Mouse (Mus musculus) embryonic facial prominence, embryonic 14.5 days (tissue): ENCODE data around the gene Mtmr14. TPM values are rescaled to one million over a fixed set of nuclear protein-coding genes. Genes with fewer than 3 reads are reported as not detected.
A peak's percentile ranks its signal among the peaks of the same experiment; 100 is the strongest.

Experiments used
- ATAC-seq: fragments of 200-750 bp; cut with Nextera tagmentation; 2 replicates; pipeline ENCODE4 v1.8.0; 2017; ENCODE audit warnings: low read depth, moderate number of reproducible peaks, moderate TSS enrichment
- DNase-seq: peaks from one replicate; pipeline ENCODE4 v3.0.0-alpha.2; 2015; ENCODE audit warnings: low spot score
- H3K27ac ChIP-seq: fragments of 300-500 bp; sonication (generic); replicated peaks from 2 replicates; pipeline ENCODE4 v1.5.1; 2014; ENCODE audit warnings: low read depth, mild to moderate bottlenecking, low read length, moderate library complexity
- H3K27me3 ChIP-seq: fragments of 300-500 bp; sonication (generic); replicated peaks from 2 replicates; pipeline ENCODE4 v1.6.1; 2014; ENCODE audit warnings: low read length; ENCODE audit not compliant: control insufficient read depth, insufficient read depth
- H3K36me3 ChIP-seq: fragments of 300-500 bp; sonication (generic); 2 replicates; pipeline ENCODE4 v1.6.1; 2014; ENCODE audit warnings: low read length, mixed read lengths; ENCODE audit not compliant: control insufficient read depth, insufficient read depth
- H3K4me1 ChIP-seq: fragments of 300-500 bp; sonication (generic); 2 replicates; pipeline ENCODE4 v1.6.1; 2014; ENCODE audit warnings: antibody characterized with exemption, low read length; ENCODE audit not compliant: control insufficient read depth, insufficient read depth
- H3K4me2 ChIP-seq: fragments of 300-500 bp; sonication (generic); 2 replicates; pipeline ENCODE4 v1.6.1; 2014; ENCODE audit warnings: low read depth, mild to moderate bottlenecking, low read length, moderate library complexity, mixed read lengths
- H3K4me3 ChIP-seq: fragments of 300-500 bp; sonication (generic); 2 replicates; pipeline ENCODE4 v1.5.1; 2014; ENCODE audit warnings: low read depth, mild to moderate bottlenecking, low read length
- H3K9ac ChIP-seq: fragments of 300-500 bp; sonication (generic); 2 replicates; pipeline ENCODE4 v1.6.1; 2014; ENCODE audit warnings: low read depth, mild to moderate bottlenecking, low read length, moderate library complexity, mixed read lengths
- H3K9me3 ChIP-seq: fragments of 300-500 bp; sonication (generic); 2 replicates; pipeline ENCODE4 v1.6.1; 2016; ENCODE audit warnings: low read length; ENCODE audit not compliant: control insufficient read depth
- WGBS: fragments of 180-500 bp; shearing (Covaris S2); extraction: QIAGEN DNeasy Blood & Tissue Kit; methylation state at CpG from one replicate; pipeline ENCODE4 v1.1.7; 2014; 5-methylcytosine and 5-hydroxymethylcytosine counted together
- polyA plus RNA-seq: library from polyadenylated mRNA; unstranded; fragments of >200 nt; fragmentation: Nextera tagmentation; extraction: Ambion mirVana; gene quantifications from 2 replicates; pipeline ENCODE4 v1.2.1, GENCODE M21; 2014

Mtmr14 gene
- polyA plus RNA-seq, 1 experiment from 2014 or later: 31.6 TPM

DNA sequence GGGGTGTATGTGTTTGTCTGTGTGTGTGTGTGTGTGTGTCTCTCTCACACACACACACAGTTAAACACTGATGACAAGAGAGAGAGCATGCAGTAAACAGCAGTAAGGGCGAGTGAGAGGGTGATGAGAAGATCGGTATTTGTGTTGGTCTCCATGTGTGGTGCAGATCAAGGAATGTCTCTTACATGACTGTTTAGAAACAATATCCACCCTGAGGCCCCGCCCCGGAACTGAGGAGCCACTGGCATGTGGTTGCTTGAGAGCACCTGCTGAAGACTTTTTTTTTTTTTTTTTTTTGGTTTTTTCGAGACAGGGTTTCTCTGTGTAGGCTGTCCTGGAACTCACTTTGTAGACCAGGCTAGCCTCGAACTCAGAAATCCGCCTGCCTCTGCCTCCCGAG lies 26.8 kb downstream of the Mtmr14 start:
- Histone ChIP-seq H3K27me3 (no peaks in the 10 kb centered on the region), H3K4me3 (no peak overlapping the region), H3K9ac (no peak overlapping the region), H3K27ac (no peak overlapping the region), H3K4me1 (no peaks in the 10 kb centered on the region), H3K4me2 (no peak overlapping the region), H3K36me3 (peaks cover 90% of the 10 kb centered on the region), H3K9me3 (no peaks in the 10 kb centered on the region)
- ATAC-seq (no peak), DNase-seq (no peak)
- WGBS: 93% methylated on average over 8 of the region's 8 CpGs

DNA sequence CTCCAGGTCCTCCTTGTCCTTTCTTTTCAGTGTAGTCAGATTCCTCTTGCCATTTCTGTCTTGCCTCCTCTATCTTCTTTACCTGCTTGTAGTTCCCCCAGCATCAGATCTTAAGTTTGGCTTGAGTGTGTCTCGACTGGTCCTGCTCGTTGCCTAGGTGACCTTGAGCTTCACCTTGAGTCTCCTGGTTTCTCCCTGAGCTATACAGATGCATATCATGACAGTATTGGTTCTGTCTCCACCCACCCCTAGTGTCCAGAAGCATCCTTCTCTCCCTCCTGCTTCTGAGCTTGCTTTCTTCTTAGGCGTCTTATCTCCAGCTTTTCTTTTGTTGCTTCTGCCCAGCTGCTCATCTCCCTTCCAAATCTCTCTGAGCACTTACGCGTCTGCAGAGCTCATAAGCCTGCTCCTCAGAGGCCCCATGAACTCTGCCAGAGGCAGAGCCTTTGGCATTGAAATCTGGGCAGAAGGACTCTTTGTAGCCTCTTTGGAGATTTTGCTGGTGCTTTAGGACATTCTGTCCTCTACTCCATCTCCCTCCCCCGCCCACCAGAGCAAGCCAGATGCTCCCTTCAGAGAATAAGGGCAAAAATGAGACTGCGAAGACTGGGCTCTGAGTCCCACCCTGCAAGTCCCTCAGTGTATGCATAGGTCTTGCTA lies 29.5 kb downstream of the Mtmr14 start:
- H3K4me1 ChIP-seq: no peaks in the 10 kb centered on the region
- no peaks in the 10 kb centered on the region for H3K9me3 ChIP-seq
- no peak for ATAC-seq
- H3K27me3 ChIP-seq: no peaks in the 10 kb centered on the region
- WGBS: 88% methylated on average over 7 of the region's 7 CpGs
- no peak for DNase-seq
- no peak overlapping the region for H3K4me2 ChIP-seq
- H3K36me3 ChIP-seq: peaks cover 94% of the 10 kb centered on the region
- no peak overlapping the region for H3K9ac ChIP-seq
- no peak overlapping the region for H3K4me3 ChIP-seq
- no peak overlapping the region for H3K27ac ChIP-seq

- H3K4me2 ChIP-seq: no peak overlapping the region
- H3K36me3 ChIP-seq: peaks cover 96% of the 10 kb centered on the region
- H3K4me3 ChIP-seq: no peak overlapping the region
- H3K27me3 ChIP-seq: no peaks in the 10 kb centered on the region
- 0 out of 2 replicates have a peak, but pooled peaks have one; percentile 53 for ATAC-seq
- no peak overlapping the region; the same call in 1 of the 2 replicates for H3K27ac ChIP-seq
- WGBS: 89% methylated on average over 1 of the region's 1 CpGs
- H3K4me1 ChIP-seq: no peaks in the 10 kb centered on the region
- no peaks in the 10 kb centered on the region for H3K9me3 ChIP-seq
- peak; percentile 5 for DNase-seq
- no peak overlapping the region for H3K9ac ChIP-seq
Observed at GRCm38 (mm10) chr6:113267988-113268387, 30.3 kb downstream of the Mtmr14 start.

GRCm38 (mm10) chr6:113272365-113272764 lies 34.7 kb downstream of the Mtmr14 start:
- DNase-seq: no peak
- no peak for ATAC-seq
- no peak overlapping the region for H3K9ac ChIP-seq
- H3K27ac ChIP-seq: no peak overlapping the region
- no peak overlapping the region for H3K4me2 ChIP-seq
- WGBS: 83% methylated on average over 3 of the region's 3 CpGs
- no peaks in the 10 kb centered on the region for H3K27me3 ChIP-seq
- H3K36me3 ChIP-seq: peaks cover 94% of the 10 kb centered on the region
- no peak overlapping the region for H3K4me3 ChIP-seq
- no peaks in the 10 kb centered on the region for H3K9me3 ChIP-seq
- no peaks in the 10 kb centered on the region for H3K4me1 ChIP-seq

- H3K27ac ChIP-seq: no peak overlapping the region
- H3K4me1 ChIP-seq: no peaks in the 10 kb centered on the region
- no peaks in the 10 kb centered on the region for H3K9me3 ChIP-seq
- 71% methylated on average over 4 of the region's 4 CpGs for WGBS
- no peak for ATAC-seq
- H3K4me3 ChIP-seq: no peak overlapping the region
- peaks cover 64% of the 10 kb centered on the region for H3K36me3 ChIP-seq
- no peak overlapping the region for H3K9ac ChIP-seq
- no peak for DNase-seq
- H3K27me3 ChIP-seq: no peaks in the 10 kb centered on the region
- no peak overlapping the region for H3K4me2 ChIP-seq
Observed at GRCm38 (mm10) chr6:113276846-113277245, 39.2 kb downstream of the Mtmr14 start.

- WGBS: 69% methylated on average over 6 of the region's 6 CpGs
- no peak for ATAC-seq
Observed at GRCm38 (mm10) chr6:113281676-113282075, 44.0 kb downstream of the Mtmr14 start.

DNA sequence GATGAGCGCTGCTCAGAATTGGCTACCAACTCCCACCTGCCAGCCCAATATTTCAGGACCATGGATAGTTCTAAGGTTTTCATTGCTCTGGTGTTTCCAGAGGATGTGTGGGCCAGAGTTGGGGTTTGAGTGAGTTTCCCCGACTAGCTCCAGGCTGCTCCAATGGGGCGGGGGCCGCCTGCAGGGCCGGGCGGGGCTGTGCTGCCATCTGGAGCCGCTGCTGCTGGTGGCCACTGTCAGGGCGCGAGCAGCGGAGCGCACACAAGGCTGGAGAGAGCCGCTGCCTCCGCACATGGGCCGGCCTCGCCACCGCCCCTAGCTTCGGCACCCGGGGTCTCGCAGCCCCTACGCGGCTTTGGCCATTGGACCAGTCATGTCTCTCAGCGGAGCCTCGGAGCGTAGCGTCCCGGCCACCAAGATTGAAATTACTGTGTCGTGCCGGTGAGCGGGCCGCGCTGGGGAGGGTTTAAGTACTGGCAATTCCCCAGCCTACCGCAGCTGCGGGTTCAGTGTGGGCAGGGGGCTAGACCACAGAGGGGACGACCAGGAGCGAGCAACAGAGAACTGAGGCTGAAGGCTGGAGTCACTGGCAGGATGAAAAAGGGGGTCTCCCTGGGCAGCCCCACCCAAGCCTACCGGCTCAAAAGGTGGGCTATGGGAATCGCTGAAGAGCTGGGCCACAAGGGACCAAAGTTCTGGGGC lies 44.6 kb downstream of the Mtmr14 start, which contains the start of gene Cpne9:
Gene Cpne9, plus strand, starts transcription at position 207 of the 702 bp plus-strand sequence.
- Histone ChIP-seq H3K36me3 (peaks cover 15% of the 10 kb centered on the region), H3K27ac (no peak within 1 kb of the TSS), H3K4me2 (peak within 1 kb of the TSS; percentile 35), H3K4me1 (peaks cover 4% of the 10 kb centered on the region), H3K9me3 (no peaks in the 10 kb centered on the region), H3K27me3 (peaks cover 29% of the 10 kb centered on the region), H3K9ac (no peak within 1 kb of the TSS), H3K4me3 (peak within 1 kb of the TSS; percentile 18)
- 2% methylated on average over 36 of the region's 37 CpGs for WGBS
- ATAC-seq (peak; percentile 78), DNase-seq (peak; percentile 82)

More at GRCm38 (mm10) chr6:113281676-113282075, 44.0 kb downstream of the Mtmr14 start:
- no peak overlapping the region for H3K4me3 ChIP-seq
- H3K27me3 ChIP-seq: peaks cover 29% of the 10 kb centered on the region
- no peak overlapping the region for H3K4me2 ChIP-seq
- DNase-seq: no peak
- peaks cover 21% of the 10 kb centered on the region for H3K36me3 ChIP-seq
- H3K27ac ChIP-seq: no peak overlapping the region
- H3K9me3 ChIP-seq: no peaks in the 10 kb centered on the region
- H3K4me1 ChIP-seq: peaks cover 4% of the 10 kb centered on the region
- no peak overlapping the region for H3K9ac ChIP-seq

- H3K36me3 ChIP-seq: peaks cover 11% of the 10 kb centered on the region; the same call in 1 of the 2 replicates
- WGBS: 2% methylated on average over 10 of the region's 22 CpGs
- no peak overlapping the region for H3K4me3 ChIP-seq
- H3K9ac ChIP-seq: no peak overlapping the region
- ATAC-seq (no peak), DNase-seq (no peak)
- no peak overlapping the region for H3K27ac ChIP-seq
- peaks cover 29% of the 10 kb centered on the region for H3K27me3 ChIP-seq
- H3K9me3 ChIP-seq: no peaks in the 10 kb centered on the region
- peak overlapping the region; percentile 18; the same call in 1 of the 2 replicates for H3K4me2 ChIP-seq
- H3K4me1 ChIP-seq: peaks cover 4% of the 10 kb centered on the region
Observed at GRCm38 (mm10) chr6:113282969-113283368, 45.3 kb downstream of the Mtmr14 start.
